Mouse (Mus musculus) thymus, adult 18-20 months (tissue): ENCODE results near the gene Magel2.

Experiments used
- DNase-seq, 2 experiments: peaks; one replicate each; pipeline ENCODE4 v3.0.0; 2022; ENCODE audit warnings: mixed read lengths in 2 of 2

The Magel2 gene

GRCm38 (mm10) chr7:62376510-62377304 lies at the start of gene Magel2:
TSS of gene Magel2 (plus strand) at chr7:62377010.
- no peak for DNase-seq

- no peak for DNase-seq
These were observed 31.4 kb upstream of the Magel2 start for GRCm38 (mm10) chr7:62345411-62345810.

DNA sequence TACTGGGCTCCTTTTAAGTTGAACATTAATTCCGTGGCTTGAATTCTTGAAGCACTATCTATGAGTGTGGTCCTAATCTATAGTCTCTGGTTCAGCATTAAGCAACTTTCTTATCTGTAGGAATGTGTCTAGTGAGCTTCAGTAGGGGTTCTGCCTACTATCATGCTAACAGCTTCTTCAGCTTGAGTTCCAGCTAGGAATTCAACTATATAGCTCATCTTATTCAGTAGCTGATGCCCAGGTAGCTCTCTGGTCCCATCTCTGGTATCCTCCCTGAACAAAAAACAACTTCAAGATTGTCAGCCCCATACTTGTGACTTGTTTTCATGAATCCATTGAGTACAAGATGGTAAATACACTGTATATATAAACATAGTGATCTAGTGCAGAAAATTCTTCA lies 30.5 kb upstream of the Magel2 start, which contains the start of gene Ndn:
Gene Ndn, plus strand, starts transcription at position 301 of the 400 bp plus-strand sequence.
- no peak for DNase-seq

DNA sequence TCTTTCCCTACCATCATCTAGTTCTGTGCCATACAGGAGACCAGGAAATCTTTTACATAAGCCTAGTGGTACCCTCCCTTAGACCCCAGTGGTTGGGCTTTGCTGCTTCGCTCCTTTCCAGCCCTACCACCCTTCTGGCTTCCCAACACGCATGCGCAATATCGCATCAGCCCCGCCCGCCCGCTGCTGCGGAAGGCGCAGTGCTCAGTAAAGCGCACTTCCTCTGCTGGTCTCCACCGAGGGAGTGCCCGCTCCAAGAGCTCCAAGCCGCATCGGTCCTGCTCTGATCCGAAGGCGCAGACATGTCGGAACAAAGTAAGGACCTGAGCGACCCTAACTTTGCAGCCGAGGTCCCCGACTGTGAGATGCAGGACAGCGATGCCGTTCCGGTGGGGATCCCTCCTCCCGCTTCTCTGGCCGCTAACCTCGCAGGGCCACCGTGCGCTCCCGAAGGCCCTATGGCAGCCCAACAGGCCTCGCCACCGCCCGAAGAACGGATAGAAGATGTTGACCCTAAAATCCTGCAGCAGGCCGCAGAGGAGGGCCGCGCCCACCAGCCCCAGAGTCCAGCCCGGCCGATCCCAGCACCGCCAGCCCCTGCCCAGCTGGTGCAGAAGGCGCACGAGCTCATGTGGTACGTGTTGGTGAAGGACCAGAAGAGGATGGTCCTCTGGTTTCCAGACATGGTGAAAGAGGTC lies 28.6 kb upstream of the Magel2 start:
- peak in 1 of 2 experiments; percentile 1 for DNase-seq

DNA sequence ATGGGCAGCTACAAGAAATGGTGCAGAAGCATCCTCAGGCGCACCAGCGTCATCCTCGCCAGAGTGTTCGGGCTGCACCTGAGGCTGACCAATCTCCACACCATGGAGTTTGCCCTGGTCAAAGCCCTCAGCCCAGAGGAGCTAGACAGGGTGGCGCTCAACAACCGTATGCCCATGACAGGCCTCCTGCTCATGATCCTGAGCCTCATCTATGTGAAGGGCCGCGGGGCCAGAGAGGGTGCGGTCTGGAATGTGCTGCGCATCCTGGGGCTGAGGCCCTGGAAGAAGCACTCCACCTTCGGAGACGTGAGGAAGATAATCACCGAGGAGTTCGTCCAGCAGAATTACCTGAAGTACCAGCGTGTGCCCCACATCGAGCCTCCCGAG lies 28.0 kb upstream of the Magel2 start:
- DNase-seq, result no peak

DNA sequence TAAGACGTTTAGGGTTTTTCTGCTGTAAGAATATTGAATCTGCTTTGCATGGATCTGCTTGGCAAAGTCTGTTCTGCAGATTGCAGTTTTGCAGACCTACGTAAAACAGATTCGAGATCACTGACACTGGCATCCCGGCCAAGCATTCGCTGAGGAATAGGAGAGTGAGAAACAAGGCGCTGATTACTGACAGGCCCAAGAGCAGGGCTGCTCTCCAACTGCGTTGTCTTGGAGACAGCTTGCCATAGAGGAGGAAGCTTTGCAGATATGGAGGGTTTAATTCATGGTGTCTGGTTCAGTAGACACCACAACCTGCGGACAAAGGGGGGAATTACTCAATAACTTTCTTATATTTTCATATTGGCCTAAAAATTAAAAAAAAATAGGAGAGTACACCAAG lies 25.5 kb upstream of the Magel2 start:
- DNase-seq, result no peak

DNA sequence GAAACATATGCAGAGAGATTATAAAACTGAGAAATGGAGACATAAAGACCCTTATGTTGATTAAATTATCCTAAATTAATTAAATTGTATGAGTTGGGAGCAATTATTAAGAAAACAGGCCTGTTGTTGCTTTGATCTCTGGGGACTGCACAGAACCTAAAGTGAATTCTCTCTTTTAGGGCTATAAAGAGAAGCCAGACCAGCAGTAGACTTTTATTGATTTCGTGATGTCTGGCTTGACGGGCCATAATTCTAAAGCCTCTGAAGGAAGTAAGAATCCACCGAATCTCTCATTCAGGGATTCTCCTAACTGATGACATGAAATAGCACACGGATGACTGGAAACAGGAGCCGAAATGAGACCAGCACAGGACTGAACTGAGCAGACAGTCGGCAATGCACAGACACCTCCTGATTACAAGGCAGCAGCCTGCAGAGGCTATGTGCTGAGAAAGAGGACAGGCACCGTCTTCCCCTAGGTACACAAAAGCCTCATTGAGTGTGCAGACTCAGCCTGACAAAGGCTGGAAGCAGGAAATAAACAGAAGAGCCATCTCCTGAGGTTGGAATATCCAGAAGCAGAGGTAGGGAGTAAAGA lies 11.7 kb upstream of the Magel2 start:
- no peak for DNase-seq

DNA sequence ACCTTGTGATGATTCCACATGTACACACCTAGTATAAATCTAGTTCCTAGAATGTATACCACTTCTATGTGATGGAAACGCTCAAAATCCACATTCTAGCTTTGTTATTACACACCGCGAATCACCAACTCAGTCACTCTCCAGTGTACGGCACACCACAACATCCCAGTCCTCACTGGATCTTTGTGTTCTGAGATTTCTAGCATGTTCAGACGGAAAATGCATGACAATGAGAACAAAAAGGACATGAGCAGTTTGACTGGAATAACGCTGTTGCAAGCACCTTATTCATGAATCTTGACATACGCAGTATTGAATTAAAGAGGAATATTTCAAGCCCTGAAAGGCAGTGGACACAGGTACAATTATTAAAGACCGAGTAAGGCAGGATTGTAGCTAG lies 10.1 kb upstream of the Magel2 start:
- no peak for DNase-seq

GRCm38 (mm10) chr7:62375658-62376057 lies 1.2 kb upstream of the Magel2 start:
- no peak for DNase-seq

DNA sequence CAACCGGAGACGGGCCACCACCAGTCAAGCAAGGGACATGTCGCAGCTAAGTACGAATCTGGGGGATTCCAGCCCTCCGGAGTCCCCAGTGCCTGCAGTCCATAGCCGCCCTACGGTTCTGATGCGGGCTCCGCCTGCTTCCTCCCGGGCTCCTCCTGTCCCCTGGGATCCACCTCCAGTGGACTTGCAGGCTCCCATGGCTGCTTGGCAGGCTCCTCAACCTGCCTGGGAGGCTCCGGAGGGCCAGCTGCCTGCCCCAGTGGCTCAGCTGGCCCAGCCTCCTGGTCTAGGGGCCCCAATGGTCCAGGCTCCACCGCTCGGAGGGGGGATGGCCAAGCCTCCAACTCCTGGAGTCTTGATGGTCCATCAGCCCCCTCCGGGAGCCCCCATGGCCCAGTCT lies 503 bp downstream of the Magel2 start:
- DNase-seq, result no peak

GRCm38 (mm10) chr7:62378529-62378928 lies 1.7 kb downstream of the Magel2 start:
- DNase-seq, result no peak

GRCm38 (mm10) chr7:62382391-62382790 lies 5.6 kb downstream of the Magel2 start:
- DNase-seq, result no peak

DNA sequence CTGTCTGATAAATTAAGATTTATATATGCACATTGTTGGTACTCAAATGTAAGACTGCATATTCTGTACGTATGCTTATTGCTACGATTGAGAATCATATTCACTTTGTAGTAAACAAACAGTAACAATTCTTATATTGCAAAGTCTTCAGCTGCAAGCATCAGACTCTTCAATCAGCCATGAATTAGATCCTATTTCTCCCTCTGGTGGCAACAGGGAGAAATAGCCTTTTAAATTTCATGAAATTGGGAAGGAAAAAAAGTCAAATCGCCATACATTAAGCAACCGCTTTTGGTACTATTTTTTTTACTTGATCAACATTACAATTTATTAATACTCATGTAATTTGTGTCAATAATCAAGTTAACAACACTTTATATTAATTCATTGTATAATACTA lies 11.5 kb downstream of the Magel2 start:
- DNase-seq, result no peak

DNA sequence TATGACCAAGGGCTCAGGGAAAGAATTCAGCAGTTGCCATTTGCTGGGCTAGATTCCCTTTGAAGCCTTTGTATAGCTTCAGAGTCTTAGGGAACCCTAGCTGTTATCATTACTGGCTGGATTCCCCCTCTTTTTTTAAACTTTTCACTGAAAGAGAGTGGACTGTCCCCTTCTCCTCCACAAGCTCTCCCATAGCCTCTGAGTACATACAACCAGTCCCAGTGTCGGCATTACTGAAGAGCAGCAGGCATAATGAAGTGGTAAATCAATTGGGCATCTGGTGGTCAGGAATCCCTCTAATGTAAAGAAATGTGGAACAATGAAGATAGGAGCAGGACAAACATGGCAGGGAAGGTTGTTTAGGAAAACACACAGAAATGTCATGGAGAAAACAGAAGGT lies 15.4 kb downstream of the Magel2 start:
- no peak for DNase-seq

GRCm38 (mm10) chr7:62406573-62407050 lies 29.8 kb downstream of the Magel2 start:
- DNase-seq, result no peak

- no peak for DNase-seq
These were observed 31.0 kb downstream of the Magel2 start for GRCm38 (mm10) chr7:62407803-62408202.

DNA sequence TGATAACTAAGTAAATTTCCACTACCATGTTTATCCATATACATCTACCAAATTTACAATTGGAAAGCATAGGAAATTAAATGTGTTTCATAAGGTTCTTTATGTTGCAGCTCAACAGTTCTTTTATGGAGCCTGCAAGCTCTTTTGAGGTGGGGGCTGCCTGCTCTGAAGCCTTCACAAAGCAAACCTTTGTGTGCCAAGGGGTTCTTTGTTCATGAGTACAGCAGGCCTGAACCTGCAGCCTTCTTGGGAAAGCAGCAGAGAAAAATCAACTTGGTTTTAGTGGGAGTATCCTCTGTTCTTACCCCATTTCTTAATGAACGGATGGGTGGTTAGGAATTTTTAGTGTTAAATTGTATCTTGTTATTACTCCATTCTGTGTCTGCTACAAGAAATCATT lies 38.4 kb downstream of the Magel2 start:
- no peak for DNase-seq

- no peak for DNase-seq
These were observed 39.4 kb downstream of the Magel2 start for GRCm38 (mm10) chr7:62416173-62416572.

DNA sequence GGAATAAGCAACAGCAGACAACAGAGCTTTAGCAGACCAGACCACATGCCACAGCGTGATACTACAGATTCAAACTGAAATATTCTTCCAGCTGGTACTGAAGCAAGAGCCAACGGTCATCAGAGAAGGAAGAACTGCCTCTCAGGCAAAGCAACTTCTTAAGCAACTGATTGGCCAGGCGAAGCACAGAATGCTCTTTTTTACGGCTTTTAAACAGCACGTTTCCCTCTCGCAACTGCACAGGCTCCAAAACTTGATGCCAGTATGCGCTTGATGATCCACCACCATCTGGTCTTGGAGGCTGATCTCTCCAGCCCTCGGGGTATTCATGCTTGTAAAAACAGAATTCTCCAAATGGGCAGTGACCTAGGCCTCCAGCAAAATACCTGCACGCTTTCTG lies 41.5 kb downstream of the Magel2 start:
- DNase-seq, result no peak

GRCm38 (mm10) chr7:62419105-62419492 lies 42.3 kb downstream of the Magel2 start:
- DNase-seq, result no peak

DNA sequence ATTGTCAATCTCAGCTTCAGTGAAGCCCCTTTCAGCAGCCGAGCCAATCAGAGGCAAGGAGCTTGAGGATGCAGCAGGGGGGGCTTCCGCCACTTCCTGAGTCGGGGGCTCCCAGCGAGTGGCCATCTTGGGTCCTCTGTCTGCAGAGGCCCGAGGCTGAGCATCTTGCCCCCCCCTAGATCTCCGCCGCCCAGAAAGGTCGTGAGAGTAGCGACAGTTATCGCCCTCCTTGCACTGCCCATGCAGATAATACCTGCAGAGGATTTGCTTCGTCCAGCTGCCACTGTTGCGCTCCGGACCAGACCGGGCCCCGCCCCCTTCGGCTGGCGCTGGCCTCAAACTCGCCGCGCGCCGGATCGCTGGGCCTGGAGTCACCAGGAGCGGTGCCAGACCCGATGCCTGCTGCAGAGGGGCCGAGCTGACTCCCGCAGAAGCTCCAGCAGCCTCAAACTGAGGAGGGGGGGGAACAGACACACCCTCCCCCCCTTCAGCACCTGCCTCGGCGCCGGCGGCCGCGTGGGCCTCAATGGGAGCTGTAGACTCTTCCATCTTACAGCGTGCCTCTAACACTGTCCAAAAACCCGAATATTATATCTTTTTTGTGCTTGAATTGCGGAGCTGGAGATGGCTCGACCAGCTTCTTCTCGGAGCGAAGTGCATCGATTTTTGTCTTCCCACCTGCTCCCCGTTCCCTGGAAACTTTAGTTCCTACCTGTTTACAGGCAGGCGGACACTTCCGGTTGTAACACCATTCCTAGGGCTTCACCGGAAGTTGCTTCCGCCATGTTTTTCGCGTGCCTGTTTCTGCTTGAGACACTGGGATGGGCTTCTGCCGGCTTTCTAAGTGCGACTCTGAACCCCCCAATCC lies 42.9 kb downstream of the Magel2 start, which contains the start of gene Mkrn3:
Gene Mkrn3, minus strand, starts transcription at position 647 of the 868 bp plus-strand sequence.
- DNase-seq, result peak in 1 of 2 experiments; percentile 2

GRCm38 (mm10) chr7:62420566-62420965 lies 43.8 kb downstream of the Magel2 start:
- DNase-seq, result no peak

- no peak for DNase-seq
These were observed 46.4 kb downstream of the Magel2 start for GRCm38 (mm10) chr7:62423210-62423609.
